Mouse (Mus musculus): ENCODE data around the gene Stat1.

Gene Stat1

GRCm38 (mm10) chr1:52118860-52119591 lies at the start of gene Stat1:
Stat1 (plus strand) TSS chr1:52119440.
- DNase-seq (ENCODE audit: low spot score) = peak; percentile 85

DNA sequence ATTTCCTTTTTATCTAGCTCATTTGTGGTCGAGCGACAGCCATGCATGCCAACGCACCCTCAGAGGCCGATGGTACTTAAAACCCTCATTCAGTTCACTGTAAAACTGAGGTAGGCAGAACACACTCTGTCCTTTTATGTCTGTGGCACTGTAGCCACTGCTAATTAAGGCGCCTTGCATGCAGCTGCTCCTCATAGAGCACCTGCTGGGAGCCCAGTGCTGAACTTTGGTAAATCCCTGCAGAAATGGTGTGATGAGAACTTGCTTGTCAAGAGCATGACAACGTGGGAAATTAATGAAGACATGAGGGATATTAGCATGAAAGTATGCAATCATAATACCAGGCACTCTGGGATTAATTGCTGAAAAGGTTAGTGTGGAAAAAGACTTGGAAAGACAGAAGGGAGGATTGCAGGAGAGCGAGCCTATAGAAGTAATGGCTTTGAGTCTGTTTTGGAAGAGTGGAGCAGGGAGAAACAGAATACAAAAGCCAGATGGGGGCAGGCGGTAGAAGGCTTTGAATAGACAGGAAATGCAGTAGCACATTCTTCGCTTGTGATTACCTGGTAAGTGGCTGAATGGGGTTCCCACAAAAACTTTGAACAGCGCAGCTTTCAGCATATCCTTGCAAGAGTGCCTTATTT lies 39.4 kb upstream of the Stat1 start:
- DNase-seq (ENCODE audit: low spot score) = no peak

DNA sequence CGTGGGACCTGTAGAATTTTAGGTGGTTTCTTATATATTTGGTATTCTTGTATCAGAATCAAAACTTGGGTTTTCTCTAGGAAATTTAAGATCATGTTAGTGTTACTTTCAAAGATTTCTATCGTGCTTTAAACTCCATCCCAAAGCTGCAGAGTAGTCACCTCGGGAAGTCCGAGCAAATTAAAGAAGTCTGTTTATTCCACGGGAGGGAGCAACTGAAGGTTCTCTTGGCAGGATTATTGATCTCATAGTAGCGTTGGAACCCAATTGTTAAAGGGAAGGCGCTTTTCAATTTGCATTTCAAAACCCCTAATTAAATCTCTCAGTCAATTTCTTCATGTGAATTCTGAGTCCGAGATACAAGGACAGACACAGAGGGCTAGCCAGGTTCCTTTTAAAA lies 38.9 kb upstream of the Stat1 start:
- DNase-seq (ENCODE audit: low spot score) = no peak

- no peak for DNase-seq (ENCODE audit: low spot score)
These were observed 33.0 kb upstream of the Stat1 start for GRCm38 (mm10) chr1:52086236-52086635.

DNA sequence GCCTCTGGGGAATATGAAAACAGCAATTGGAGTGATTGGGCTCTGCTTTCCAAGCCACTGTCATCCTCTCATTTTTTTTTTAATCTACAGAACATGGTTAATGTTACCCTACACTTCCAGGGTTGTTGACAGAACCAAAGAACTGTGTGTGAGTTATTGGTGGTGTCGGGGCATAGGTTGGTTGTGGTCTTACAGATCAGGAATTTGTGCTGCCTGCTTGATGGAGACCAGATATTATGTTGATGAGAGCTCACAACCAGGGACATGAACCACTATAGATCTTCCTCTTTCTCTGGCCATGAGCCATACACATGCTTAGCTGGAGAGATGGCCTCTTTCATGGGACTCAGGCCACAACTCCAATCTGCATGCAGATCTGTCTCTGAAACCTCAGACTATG lies 32.1 kb upstream of the Stat1 start:
- no peak for DNase-seq (ENCODE audit: low spot score)

DNA sequence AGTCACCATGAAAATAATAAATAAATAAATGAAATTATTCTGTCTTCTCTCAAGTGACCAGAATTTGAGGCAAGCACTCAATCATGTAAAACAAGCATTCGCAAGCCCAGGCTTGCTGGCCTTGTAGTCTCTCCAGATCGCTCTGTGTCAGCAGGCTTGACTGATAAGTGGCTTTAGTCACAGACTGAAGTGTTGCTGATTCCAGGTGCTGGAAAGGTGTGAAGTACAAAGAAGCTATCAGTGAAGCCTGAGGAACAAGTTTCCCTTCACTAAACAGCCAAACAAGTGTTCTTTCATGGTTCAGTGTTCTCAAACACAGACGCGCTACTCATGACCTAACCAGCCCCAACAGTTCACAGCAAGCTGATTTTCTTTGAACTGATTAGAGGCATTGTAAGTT lies 30.6 kb upstream of the Stat1 start:
- no peak for DNase-seq (ENCODE audit: low spot score)

- DNase-seq (ENCODE audit: low spot score) = no peak
These were observed 20.5 kb upstream of the Stat1 start for GRCm38 (mm10) chr1:52098618-52099232.

DNA sequence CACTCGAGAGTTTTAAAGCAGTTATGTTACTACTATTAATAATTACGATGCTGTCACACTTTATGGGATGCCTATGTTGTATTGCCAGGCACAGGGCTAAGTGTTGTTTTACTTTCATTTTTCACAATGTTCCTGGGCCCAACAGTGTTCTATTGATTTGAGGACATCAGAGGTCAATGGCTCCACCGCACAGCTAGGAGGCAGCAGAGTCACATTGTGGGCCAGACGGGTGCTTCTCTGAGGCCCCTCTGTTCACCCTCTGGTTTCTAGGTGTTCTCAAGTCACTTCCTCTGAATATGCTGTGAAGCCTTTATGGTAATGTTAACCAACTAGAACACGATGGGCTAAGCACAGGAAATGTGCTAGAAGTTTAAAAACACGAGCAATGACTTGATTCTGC lies 18.7 kb upstream of the Stat1 start:
- peak; percentile 23 for DNase-seq (ENCODE audit: low spot score)

DNA sequence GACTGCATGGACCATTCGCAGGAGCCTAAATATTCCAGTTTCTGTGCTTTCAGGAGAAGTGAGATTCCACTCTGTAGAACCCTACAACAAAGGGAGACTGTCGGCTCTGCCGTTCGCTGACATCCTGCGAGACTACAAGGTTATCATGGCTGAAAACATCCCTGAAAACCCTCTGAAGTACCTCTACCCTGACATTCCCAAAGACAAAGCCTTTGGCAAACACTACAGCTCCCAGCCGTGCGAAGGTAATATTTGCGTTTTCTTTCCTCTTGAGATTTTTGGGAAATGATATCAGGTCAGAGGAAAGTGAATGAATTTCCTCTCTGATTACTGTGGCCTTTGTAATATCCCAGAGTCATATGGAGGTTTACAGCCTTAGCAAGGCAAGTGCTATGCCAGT lies 16.4 kb upstream of the Stat1 start:
- no peak for DNase-seq (ENCODE audit: low spot score)

DNA sequence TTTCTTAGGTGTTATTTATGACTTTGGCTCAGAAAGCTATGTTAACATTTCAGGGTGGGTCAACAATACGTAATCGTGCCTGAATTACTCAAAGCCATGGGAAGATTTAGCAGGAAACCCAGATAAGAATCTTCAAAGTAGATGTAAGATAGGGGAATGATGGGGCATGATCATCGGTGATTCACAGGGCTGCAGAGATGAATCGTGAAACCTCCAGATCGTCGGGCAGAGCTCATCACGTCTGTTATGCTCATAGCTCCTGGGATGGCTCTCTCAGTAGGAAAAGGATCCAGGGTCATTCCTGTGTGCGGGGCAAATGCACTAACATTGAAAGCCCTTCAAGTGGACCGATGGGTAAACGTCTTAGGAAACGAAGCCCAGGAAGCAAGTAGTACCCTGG lies 12.0 kb upstream of the Stat1 start:
- no peak for DNase-seq (ENCODE audit: low spot score)

- no peak for DNase-seq (ENCODE audit: low spot score)
These were observed 8.0 kb upstream of the Stat1 start for GRCm38 (mm10) chr1:52111217-52111616.

- DNase-seq (ENCODE audit: low spot score) = no peak
These were observed 6.9 kb upstream of the Stat1 start for GRCm38 (mm10) chr1:52112301-52112700.

- DNase-seq (ENCODE audit: low spot score) = no peak
These were observed 6.1 kb upstream of the Stat1 start for GRCm38 (mm10) chr1:52113067-52113665.

GRCm38 (mm10) chr1:52113666-52114069 lies 5.6 kb upstream of the Stat1 start:
- peak; percentile 99 for DNase-seq (ENCODE audit: low spot score)

- DNase-seq (ENCODE audit: low spot score) = no peak
These were observed 2.8 kb upstream of the Stat1 start for GRCm38 (mm10) chr1:52116441-52116840.

DNA sequence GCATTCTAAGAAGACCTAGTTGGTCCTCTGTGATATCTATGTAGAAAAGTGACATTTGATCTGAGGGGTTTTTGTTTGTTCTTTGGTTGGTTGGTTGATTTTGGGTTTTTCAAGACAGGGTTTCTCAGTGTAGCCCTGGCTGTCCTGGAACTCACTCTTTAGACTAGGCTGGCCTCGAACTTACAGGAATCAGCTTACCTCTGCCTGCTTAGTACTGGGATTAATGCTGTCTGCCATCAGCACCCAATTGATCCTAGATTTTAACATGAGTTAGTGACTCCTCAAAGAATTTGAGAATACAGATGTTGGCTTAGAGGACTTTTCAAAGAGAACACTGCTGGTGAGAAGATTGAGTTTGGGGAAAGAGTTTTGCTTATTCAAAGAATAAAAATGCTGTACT lies 1.5 kb upstream of the Stat1 start:
- no peak for DNase-seq (ENCODE audit: low spot score)

- DNase-seq (ENCODE audit: low spot score) = no peak
These were observed 451 bp downstream of the Stat1 start for GRCm38 (mm10) chr1:52119691-52120090.

- DNase-seq (ENCODE audit: low spot score) = no peak
These were observed 951 bp downstream of the Stat1 start for GRCm38 (mm10) chr1:52120191-52120590.

DNA sequence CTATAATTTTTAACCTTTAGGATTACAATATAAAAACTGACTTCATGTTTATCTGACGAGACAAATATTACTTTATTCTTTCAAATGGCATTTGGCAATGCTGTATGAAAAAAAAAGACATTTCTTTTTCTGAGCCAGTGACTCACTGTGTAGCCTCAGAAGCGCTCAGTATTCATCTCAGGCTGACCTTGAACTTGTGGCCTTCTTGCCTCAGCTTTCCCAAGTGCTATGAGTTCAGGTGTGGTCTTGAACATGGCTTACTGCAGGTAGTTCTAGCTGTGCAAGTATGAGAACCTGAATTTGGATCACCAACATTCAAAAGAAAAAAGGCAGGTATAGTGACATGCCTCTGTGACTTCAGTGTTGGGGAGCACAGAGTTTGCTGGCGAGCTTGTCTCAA lies 1.8 kb downstream of the Stat1 start:
- no peak for DNase-seq (ENCODE audit: low spot score)

GRCm38 (mm10) chr1:52124818-52125217 lies 5.6 kb downstream of the Stat1 start:
- no peak for DNase-seq (ENCODE audit: low spot score)

DNA sequence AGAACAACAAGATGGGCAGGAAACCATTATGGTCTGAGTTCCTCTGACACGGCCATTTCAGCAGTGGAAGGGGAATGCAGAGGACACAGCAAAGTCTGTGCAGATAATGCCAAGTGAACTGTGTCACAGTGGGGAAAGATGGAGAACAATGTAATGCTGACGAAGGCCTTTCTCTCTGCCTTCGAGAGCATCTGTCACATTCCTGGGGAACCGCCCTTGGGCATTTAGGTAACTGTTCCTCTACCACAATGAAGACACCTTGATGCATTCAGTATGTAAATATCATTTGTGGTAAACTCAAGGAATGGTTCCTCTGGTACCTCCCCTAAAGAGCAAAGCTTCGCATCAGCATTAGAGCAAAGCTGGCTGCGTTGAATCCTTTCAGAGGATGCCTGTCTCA lies 8.1 kb downstream of the Stat1 start:
- no peak for DNase-seq (ENCODE audit: low spot score)

GRCm38 (mm10) chr1:52129794-52130193 lies 10.6 kb downstream of the Stat1 start:
- DNase-seq (ENCODE audit: low spot score) = no peak

DNA sequence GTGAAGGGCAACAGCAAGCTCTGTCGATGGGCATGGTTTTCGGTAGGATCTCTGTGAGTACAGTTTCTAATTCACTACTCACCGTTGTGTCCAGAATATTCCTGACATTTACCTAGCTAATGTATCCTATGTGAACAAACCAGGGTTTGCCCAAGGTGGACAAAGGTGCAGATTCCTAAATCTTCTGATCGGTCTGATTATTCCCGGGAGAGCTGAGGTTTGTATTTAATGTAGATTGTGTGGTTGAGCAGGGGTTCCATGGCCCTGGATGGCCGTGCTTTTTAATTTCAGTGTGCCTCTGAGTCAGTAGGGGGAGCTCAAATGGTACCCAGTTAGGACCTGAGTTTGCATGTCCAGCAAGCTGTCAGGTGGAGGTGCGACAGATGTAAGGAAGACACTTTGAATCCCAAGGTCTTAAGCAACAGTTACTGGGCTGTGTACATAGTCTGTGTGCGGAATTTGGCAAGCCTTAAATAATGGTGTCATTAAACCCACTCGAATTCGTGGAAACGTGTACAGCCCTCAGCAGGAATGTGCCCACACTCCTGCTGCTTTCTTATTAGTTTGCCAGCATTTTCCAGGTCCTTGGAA lies 12.6 kb downstream of the Stat1 start:
- DNase-seq (ENCODE audit: low spot score) = no peak
